Mouse (Mus musculus): Measurements from ENCODE around the gene Tomt.

Gene Tomt

GRCm38 (mm10) chr7:101901969-101902368, 4.2 kb downstream of the Tomt start:
- DNase-seq (ENCODE audit: low spot score in 2 of 2): no peak

- no peak for DNase-seq (ENCODE audit: low spot score in 2 of 2)
These were observed 5.6 kb downstream of the Tomt start for GRCm38 (mm10) chr7:101900331-101901097.

DNA sequence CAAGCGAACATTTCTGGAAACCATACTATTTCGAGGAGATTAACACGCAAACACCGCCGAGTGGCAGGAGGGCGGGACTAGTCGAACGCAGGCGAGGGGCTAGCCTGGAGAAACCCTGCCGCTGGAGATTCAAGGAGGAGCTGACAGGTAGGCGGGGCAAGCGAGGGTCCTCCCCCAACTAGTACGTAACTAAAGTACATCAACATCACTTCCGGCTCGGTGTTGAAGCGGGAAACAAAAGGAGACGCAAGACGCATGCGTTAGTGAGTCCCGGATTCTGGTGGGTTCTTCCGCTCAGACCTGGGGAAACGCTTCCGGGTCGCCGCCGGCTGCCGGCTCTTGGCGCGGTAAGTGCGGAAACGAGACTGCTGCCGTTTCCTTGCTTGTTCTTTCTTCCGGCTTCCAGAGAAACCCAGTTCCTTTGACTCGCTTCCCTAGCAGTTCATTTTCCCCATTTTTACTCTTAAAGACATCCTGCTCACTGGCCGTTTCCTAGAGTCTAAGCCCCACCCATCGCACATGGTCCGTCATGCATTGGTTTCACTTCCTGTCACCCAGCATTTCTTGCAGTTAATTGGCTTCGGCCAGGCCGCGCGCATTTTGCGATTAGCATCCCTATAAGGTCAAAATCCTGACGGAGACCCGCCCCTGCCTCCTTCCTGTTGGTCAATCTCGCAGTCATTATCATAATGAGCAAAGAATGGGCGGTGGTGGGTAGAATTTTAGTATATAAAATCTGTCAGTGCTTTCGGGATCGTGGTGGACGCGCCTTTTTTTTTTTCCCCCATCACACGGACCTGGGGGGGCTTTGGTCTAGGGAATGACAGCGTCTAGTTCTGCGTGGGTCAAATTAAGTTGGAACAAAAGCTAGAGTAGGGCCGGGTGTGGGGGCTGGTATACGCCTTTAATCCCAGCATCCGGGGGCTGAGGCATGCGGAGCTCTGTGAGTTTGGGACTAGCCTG, 9.8 kb downstream of the Tomt start:
- peak; percentile 81 to 92 for DNase-seq (ENCODE audit: low spot score in 2 of 2)

GRCm38 (mm10) chr7:101895695-101896094, 10.5 kb downstream of the Tomt start:
- no peak for DNase-seq (ENCODE audit: low spot score in 2 of 2)

GRCm38 (mm10) chr7:101888460-101888859, 17.7 kb downstream of the Tomt start:
- no peak for DNase-seq (ENCODE audit: low spot score in 2 of 2)

- DNase-seq (ENCODE audit: low spot score in 2 of 2): no peak
These were observed 19.9 kb downstream of the Tomt start for GRCm38 (mm10) chr7:101886274-101886673.

- no peak for DNase-seq (ENCODE audit: low spot score in 2 of 2)
These were observed 22.0 kb downstream of the Tomt start for GRCm38 (mm10) chr7:101884160-101884559.

DNA sequence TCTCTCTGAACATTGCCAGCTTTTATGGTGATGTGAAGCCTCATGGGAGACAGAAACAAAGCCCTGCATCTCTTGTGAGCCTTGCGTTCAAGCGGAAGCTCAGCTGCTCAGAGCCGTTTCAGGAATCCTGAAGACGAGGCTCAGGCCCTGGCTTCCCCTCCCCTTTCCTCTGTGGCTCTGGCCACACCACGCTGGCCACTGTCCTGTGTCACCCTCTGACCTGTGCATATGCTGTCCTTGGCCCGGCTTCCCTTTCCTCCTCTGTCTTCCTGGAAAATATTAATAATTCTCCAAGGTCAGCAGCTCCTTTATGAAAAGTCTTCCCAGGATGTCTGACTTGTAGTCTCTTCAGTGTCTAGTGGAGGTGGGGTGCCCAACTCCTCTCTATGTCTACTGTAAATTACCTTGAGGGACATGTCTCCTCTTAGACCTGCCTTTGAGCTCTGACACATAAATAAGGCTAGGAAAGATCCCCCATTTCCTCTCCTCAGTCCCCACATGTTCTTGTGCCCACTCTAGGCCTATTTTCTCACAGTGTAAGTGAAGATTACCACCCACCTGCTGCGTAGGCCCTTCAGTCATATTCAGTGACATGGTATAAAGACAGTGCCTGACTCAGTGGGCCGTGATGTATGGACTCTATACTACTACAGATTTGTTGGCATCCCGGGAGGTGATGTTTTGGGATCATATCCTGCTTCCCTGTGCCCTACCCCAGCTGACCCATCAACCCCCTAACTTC, 23.6 kb downstream of the Tomt start:
- no peak for DNase-seq (ENCODE audit: low spot score in 2 of 2)

- DNase-seq (ENCODE audit: low spot score in 2 of 2): no peak
These were observed 25.3 kb downstream of the Tomt start for GRCm38 (mm10) chr7:101880855-101881254.

GRCm38 (mm10) chr7:101875978-101876377, 30.2 kb downstream of the Tomt start:
- DNase-seq (ENCODE audit: low spot score in 2 of 2): no peak

DNA sequence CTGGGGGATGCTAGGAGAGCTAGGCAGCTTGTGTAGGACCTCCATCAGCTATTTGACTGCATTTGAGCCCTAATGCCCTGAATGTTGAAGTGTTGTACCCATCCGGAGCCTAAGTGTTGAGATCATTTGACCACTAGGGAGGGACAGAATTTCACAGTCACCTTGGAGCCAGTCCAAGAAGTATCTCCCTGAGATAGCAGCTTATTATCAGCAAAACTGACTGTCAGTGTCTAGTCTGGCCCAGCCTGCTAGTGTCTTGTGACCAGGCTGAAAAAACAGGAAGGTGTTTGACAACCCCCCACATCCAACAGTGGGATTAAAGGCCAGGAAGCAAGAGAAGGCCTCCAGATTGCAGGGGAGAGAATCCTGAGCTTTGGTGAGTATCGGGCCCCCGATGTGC, 34.9 kb downstream of the Tomt start:
- no peak for DNase-seq (ENCODE audit: low spot score in 2 of 2)

- DNase-seq (ENCODE audit: low spot score in 2 of 2): no peak
These were observed 35.5 kb downstream of the Tomt start, which contains the start of gene Folr1 for GRCm38 (mm10) chr7:101870629-101871028. TSS of gene Folr1 (minus strand) at chr7:101870788.

GRCm38 (mm10) chr7:101869163-101869500, 37.0 kb downstream of the Tomt start:
- DNase-seq (ENCODE audit: low spot score in 2 of 2): no peak

- DNase-seq (ENCODE audit: low spot score in 2 of 2): no peak
These were observed 37.7 kb downstream of the Tomt start for GRCm38 (mm10) chr7:101868241-101869162.

DNA sequence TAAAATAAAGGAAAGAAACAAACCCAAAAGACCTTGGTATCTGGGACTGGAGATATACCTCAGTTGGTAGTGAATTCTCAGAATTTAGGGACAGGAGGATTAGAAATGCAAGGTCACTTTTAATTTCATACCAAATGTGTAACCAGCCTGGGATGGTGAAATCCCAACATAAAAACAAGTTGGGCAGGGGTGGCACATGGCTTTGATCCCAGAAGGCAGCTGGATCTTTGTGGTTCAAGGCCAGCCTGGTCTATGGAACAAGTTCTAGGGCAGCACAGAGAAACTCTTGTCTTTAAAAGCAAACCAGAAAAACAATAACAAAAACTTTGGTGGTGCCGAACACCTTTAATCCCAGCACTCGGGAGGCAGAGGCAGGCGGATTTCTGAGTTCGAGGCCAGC, 38.7 kb downstream of the Tomt start:
- DNase-seq (ENCODE audit: low spot score in 2 of 2): no peak

- DNase-seq (ENCODE audit: low spot score in 2 of 2): no peak
These were observed 39.5 kb downstream of the Tomt start for GRCm38 (mm10) chr7:101866491-101867265.

DNA sequence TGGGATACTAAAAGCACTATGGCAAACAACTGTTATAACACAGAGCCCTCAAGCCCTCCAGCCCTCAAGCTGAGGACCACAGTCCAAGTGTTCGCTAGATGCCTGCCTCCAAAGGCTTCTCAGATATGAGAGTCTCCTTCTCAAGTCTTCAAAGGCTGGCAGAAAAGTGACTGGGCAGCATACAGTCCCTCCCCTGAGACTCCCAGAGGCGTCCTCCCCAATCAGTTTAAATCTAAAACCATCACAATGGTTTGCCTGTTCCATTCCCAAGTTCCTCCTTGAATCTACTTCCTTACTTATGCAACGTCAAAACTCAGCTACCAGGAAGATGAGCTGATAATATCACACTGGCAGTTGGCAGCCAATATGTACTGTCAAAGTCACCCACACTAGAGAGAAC, 42.7 kb downstream of the Tomt start, which contains the start of gene Anapc15:
TSS of gene Anapc15 (plus strand) at position 301 of the 400 bp plus-strand sequence.
- no peak for DNase-seq (ENCODE audit: low spot score in 2 of 2)

- no peak for DNase-seq (ENCODE audit: low spot score in 2 of 2)
These were observed 43.9 kb downstream of the Tomt start for GRCm38 (mm10) chr7:101862291-101862690.

- DNase-seq (ENCODE audit: low spot score in 2 of 2): no peak
These were observed 45.2 kb downstream of the Tomt start for GRCm38 (mm10) chr7:101860978-101861377.

DNA sequence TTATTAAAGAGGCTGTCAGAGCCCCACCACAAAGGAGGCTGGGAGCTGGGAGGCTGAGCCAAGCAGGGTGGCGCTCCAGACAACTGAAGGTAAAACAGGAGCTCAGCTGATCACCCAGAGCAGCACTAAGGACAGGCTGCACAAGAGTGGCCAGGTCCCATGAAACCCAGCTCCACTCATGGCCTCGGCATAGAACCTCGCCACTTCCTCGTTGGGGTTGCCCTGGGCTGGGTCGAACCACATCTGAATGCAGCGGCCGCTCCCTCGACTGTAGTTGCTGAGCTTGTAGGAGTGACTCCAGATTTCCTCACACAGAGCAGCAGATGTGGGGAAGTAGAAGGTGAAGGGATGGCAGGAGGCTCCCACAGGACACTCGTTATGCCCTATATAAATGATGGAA, 47.8 kb downstream of the Tomt start:
- DNase-seq (ENCODE audit: low spot score in 2 of 2): no peak

Measured in cerebellum, postnatal 4 days (tissue).